ENCODE assay signal across 22 mouse cellular contexts in the genomic region with DNA sequence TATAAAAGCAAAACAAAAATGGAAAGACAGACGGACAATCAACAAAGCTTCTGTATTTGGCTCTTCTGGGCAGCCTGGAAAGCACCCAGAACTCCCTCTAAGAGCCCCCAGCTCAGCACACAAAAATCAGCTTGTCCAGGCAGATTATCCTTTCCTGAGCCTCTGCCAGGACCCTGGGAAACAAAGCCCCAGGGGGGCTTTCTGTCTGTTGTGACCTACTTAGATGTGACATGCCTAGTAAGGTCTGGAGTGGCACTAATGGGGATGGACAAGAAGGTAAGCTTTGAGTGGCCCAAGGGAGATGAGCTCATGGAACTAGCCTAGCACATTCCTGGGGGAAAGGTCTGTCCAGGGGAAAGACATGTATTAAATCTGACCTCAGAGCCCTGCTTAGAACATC.
DNase-seq lines count a peak whose midpoint lies in the region; ATAC-seq and TF ChIP-seq lines count a peak whose summit lies in the region.
"Had no signal": no experiment of that assay in that cellular context is flagged by ENCODE, and none has a peak within 500 bp of the region (broad histone marks: within the 10 kb centered on the region; RNA-seq: fewer than 3 reads in every experiment).

No protein-coding gene starts in this region.

- no peaks in the 10 kb centered on the region for H3K27me3 ChIP-seq in midbrain, postnatal 0 days (ENCODE audit: insufficient read depth, low read length)
- no peaks in the 10 kb centered on the region for H3K27me3 ChIP-seq in midbrain, embryonic 16.5 days (ENCODE audit: control insufficient read depth, insufficient read depth, low read depth, low read length)
- no peaks in the 10 kb centered on the region for H3K27me3 ChIP-seq in heart, adult 2 months (ENCODE audit: control insufficient read depth, insufficient read depth, low read length)
- H3K27me3 ChIP-seq: embryonic facial prominence, embryonic 12.5 days; forebrain, embryonic 12.5 days; heart, embryonic 12.5 days; kidney, embryonic 15.5 days; neural tube, embryonic 15.5 days had no signal

- no peaks in the 10 kb centered on the region for H3K36me3 ChIP-seq in midbrain, postnatal 0 days (ENCODE audit: insufficient read depth, low read length)
- H3K36me3 ChIP-seq in midbrain, embryonic 16.5 days (ENCODE audit: control insufficient read depth, insufficient read depth, low read length) = no peaks in the 10 kb centered on the region
- H3K36me3 ChIP-seq in heart, adult 2 months (ENCODE audit: control insufficient read depth, insufficient read depth, low read length) = no peaks in the 10 kb centered on the region
- H3K36me3 ChIP-seq: embryonic facial prominence, embryonic 12.5 days; forebrain, embryonic 12.5 days; heart, embryonic 12.5 days; kidney, embryonic 15.5 days; neural tube, embryonic 15.5 days had no signal

- no peak for ATAC-seq in cerebellum, adult (ENCODE audit: insufficient number of reproducible peaks, low FRiP score, low TSS enrichment)
- no peak for ATAC-seq in midbrain, postnatal 0 days (ENCODE audit: low FRiP score)
- no peak for ATAC-seq in midbrain, embryonic 16.5 days

- TF ChIP-seq POLR2A in heart, adult 2 months (IDR thresholded peaks at IDR 0.05; ENCODE audit: insufficient read depth, low read depth, low read length) = no peak

- H3K9me3 ChIP-seq in midbrain, postnatal 0 days (ENCODE audit: low read length) = no peaks in the 10 kb centered on the region
- no peaks in the 10 kb centered on the region for H3K9me3 ChIP-seq in midbrain, embryonic 16.5 days (replicated peaks; ENCODE audit: control insufficient read depth, low read length, poor library complexity, severe bottlenecking)
- H3K9me3 ChIP-seq: embryonic facial prominence, embryonic 12.5 days; forebrain, embryonic 12.5 days; heart, embryonic 12.5 days; kidney, embryonic 15.5 days; neural tube, embryonic 15.5 days had no signal

- TF ChIP-seq EP300 in heart, adult 2 months (IDR thresholded peaks at IDR 0.05; ENCODE audit: insufficient read depth, low read depth, low read length) = no peak

- H3K4me3 ChIP-seq in midbrain, postnatal 0 days (ENCODE audit: low read depth, low read length) = no peak overlapping the region
- no peak overlapping the region for H3K4me3 ChIP-seq in midbrain, embryonic 16.5 days (ENCODE audit: low read depth, low read length)
- H3K4me3 ChIP-seq in heart, adult 2 months = no peak overlapping the region
- H3K4me3 ChIP-seq: embryonic facial prominence, embryonic 12.5 days; erythroblast, embryonic 14.5 days; forebrain, embryonic 12.5 days; heart, embryonic 12.5 days; kidney, embryonic 15.5 days; neural tube, embryonic 15.5 days had no signal

- no peak overlapping the region for H3K27ac ChIP-seq in midbrain, postnatal 0 days (ENCODE audit: low read depth, low read length)
- H3K27ac ChIP-seq in midbrain, embryonic 16.5 days (ENCODE audit: low read length) = no peak overlapping the region
- no peak overlapping the region for H3K27ac ChIP-seq in heart, adult 2 months
- H3K27ac ChIP-seq: embryonic facial prominence, embryonic 12.5 days; forebrain, embryonic 12.5 days; kidney, embryonic 15.5 days; liver, embryonic 14.5 days; neural tube, embryonic 15.5 days had no signal

- peak; percentile 20 for DNase-seq in cerebellum, adult 11-12 months
- DNase-seq in midbrain, postnatal 0 days (ENCODE audit: low spot score) = peak; percentile 10
- peak; percentile 28 to 53 for DNase-seq in cerebellum, postnatal 25 days
- DNase-seq in right cerebral cortex, postnatal 10 days (ENCODE audit: low spot score in 2 of 2) = no peak
- DNase-seq in ovary, postnatal 14 days (ENCODE audit: low spot score) = no peak
- no peak for DNase-seq in heart, adult 2 months
- DNase-seq: adrenal gland, postnatal 25 days; heart, postnatal 10 days; kidney, adult 11 months; kidney, postnatal 36 days; lung, embryonic 14.5 days; right cerebral cortex, postnatal 4 days; thymus, postnatal 14 days had no signal

- H3K9ac ChIP-seq in midbrain, postnatal 0 days (replicated peaks; ENCODE audit: low read length, poor library complexity, severe bottlenecking) = no peak overlapping the region
- H3K9ac ChIP-seq in midbrain, embryonic 16.5 days (ENCODE audit: low read depth, low read length) = no peak overlapping the region
- H3K9ac ChIP-seq in heart, adult 2 months (ENCODE audit: low read depth, low read length) = no peak overlapping the region
- H3K9ac ChIP-seq: embryonic facial prominence, embryonic 12.5 days; forebrain, embryonic 12.5 days; heart, embryonic 12.5 days; kidney, embryonic 15.5 days; liver, embryonic 14.5 days; lung, embryonic 14.5 days; neural tube, embryonic 15.5 days had no signal

- intact Hi-C loops in heart, adult 2 months (cut with DNase I) = no loop called here

- TF ChIP-seq CTCF in midbrain, postnatal 0 days (IDR thresholded peaks at IDR 0.05) = no peak
- TF ChIP-seq CTCF in heart, adult 2 months (IDR thresholded peaks at IDR 0.05) = no peak

- WGBS in midbrain, postnatal 0 days = 42% methylated on average over 1 of the region's 1 CpGs
- WGBS in midbrain, embryonic 16.5 days = 65% methylated on average over 1 of the region's 1 CpGs
- WGBS in heart, adult 2 months = 33% methylated on average over 1 of the region's 1 CpGs

- H3K4me2 ChIP-seq in midbrain, postnatal 0 days (ENCODE audit: low read depth, low read length, poor library complexity, severe bottlenecking) = no peak overlapping the region
- no peak overlapping the region for H3K4me2 ChIP-seq in midbrain, embryonic 16.5 days (ENCODE audit: low read length)
- H3K4me2 ChIP-seq: embryonic facial prominence, embryonic 12.5 days; forebrain, embryonic 12.5 days; heart, embryonic 12.5 days; kidney, embryonic 15.5 days; lung, embryonic 14.5 days; neural tube, embryonic 15.5 days had no signal

- no peaks in the 10 kb centered on the region for H3K79me2 ChIP-seq in heart, adult 2 months (replicated peaks; ENCODE audit: control insufficient read depth, insufficient read depth, low read length)

- no peaks in the 10 kb centered on the region for H3K4me1 ChIP-seq in midbrain, postnatal 0 days (ENCODE audit: insufficient read depth, low read length)
- no peaks in the 10 kb centered on the region for H3K4me1 ChIP-seq in midbrain, embryonic 16.5 days (ENCODE audit: control insufficient read depth, insufficient read depth, low read length)
- no peaks in the 10 kb centered on the region for H3K4me1 ChIP-seq in heart, adult 2 months (ENCODE audit: control insufficient read depth, insufficient read depth, low read length)
- H3K4me1 ChIP-seq: embryonic facial prominence, embryonic 12.5 days; forebrain, embryonic 12.5 days; heart, embryonic 12.5 days; kidney, embryonic 15.5 days; neural tube, embryonic 15.5 days had no signal

Comparison
In these comparisons a context has a peak if more than half of its experiments do, and no peak if none do; other contexts are left out.
1. DNase-seq: peak in cerebellum, adult 11-12 months (single experiment), midbrain, postnatal 0 days (single experiment) and cerebellum, postnatal 25 days (2 of 2); none in right cerebral cortex, postnatal 10 days (0 of 2), ovary, postnatal 14 days (single experiment) and heart, adult 2 months (0 of 2).